Comparison of ENCODE assay signal across 1 mouse cellular context in the genomic region with DNA sequence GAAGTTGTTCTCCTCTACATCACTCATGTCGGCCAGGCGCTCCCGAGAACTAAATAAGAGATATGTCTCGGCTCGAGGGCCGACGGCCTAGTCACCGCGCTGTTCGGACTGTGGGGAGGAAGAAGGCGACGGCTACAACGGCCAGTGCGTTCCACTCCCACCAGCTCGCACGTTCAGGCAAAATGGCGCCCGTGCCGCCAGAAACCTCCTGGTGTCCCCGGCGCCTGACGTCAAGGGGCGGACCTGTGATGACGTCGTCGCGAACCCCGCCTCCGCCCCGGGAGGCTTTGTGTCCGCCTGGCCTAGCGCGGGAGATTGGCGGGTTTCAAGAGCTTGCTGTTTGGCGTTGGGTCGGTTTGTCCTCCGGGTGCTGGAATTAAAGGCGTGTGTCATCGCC.
TF ChIP-seq lines count a peak whose summit lies in the region.

A gene (minus strand): TSS at position 187 of the 397 bp plus-strand sequence.

TF ChIP-seq in CH12.LX, 34 proteins besides CTCF, POLR2A, EP300 and RAD21 (continued from another document):
- TF ChIP-seq IRF4 (IDR thresholded peaks at IDR 0.05; ENCODE audit: low read depth, low read length) (peak; percentile 65), MAX (IDR thresholded peaks at IDR 0.05; ENCODE audit: low read length) (peak; percentile 90), TCF12 (IDR thresholded peaks at IDR 0.05; ENCODE audit: low read depth, low read length) (peak; percentile 93), CHD2 (IDR thresholded peaks at IDR 0.05; ENCODE audit: low read length) (no peak), MYC (IDR thresholded peaks at IDR 0.05; ENCODE audit: low read depth, low read length) (peak; percentile 66), ETS1 (conservative IDR thresholded peaks at IDR 0.05; ENCODE audit: low read depth, low read length) (peak; percentile 69), HCFC1 (IDR thresholded peaks at IDR 0.05; ENCODE audit: low read depth, low read length) (peak; percentile 73), E2F4 (IDR thresholded peaks at IDR 0.05; ENCODE audit: insufficient replicate concordance, low read depth, low read length) (peak; percentile 73; the same call in 1 of the 2 replicates), UBTF (IDR thresholded peaks at IDR 0.05; ENCODE audit: low read depth, low read length) (no peak; the same call in 1 of the 2 replicates), MEF2A (IDR thresholded peaks at IDR 0.05; ENCODE audit: borderline replicate concordance, low read depth, low read length) (peak; percentile 59; the same call in 1 of the 2 replicates), BHLHE40 (IDR thresholded peaks at IDR 0.05; ENCODE audit: low read depth, low read length) (peak; percentile 95), ZC3H11A (IDR thresholded peaks at IDR 0.05; ENCODE audit: low read depth, low read length) (no peak), ZKSCAN1 (IDR thresholded peaks at IDR 0.05; ENCODE audit: borderline replicate concordance, low read depth, low read length) (no peak), MAFK (IDR thresholded peaks at IDR 0.05; ENCODE audit: insufficient replicate concordance, low read length) (no peak), NRF1 (IDR thresholded peaks at IDR 0.05; ENCODE audit: low read depth, low read length) (peak; percentile 62), ELF1 (IDR thresholded peaks at IDR 0.05; ENCODE audit: low read depth, low read length) (peak; percentile 45; the same call in 1 of the 2 replicates), NELFE (IDR thresholded peaks at IDR 0.05; ENCODE audit: low read depth, low read length) (peak; percentile 98), POLR2AphosphoS2 (IDR thresholded peaks at IDR 0.05; ENCODE audit: low read depth, low read length) (peak; percentile 86; the same call in 1 of the 2 replicates), ZMIZ1 (IDR thresholded peaks at IDR 0.05; ENCODE audit: low read depth, low read length) (peak; percentile 93), CHD1 (IDR thresholded peaks at IDR 0.05; ENCODE audit: low read depth, low read length) (no peak), KAT2A (IDR thresholded peaks at IDR 0.05; ENCODE audit: insufficient replicate concordance, low read length) (0 out of 2 replicates have a peak, but pooled peaks have one; percentile 50), PAX5 (IDR thresholded peaks at IDR 0.05; ENCODE audit: low read length) (no peak)
